Mouse (Mus musculus) forebrain, embryonic 16.5 days (tissue): ENCODE measurements around the gene Gnaq. TPM values are rescaled to one million over a fixed set of nuclear protein-coding genes. Genes with fewer than 3 reads are reported as not detected.
"Not testable (repeated sequence)": the region's sequence is repeated elsewhere in the genome, so short reads cannot be mapped to it uniquely, and the experiment has no call there.

Experiments
- ATAC-seq: fragments of 200-750 bp; cut with Nextera tagmentation; 2 replicates; pipeline ENCODE4 v1.8.0; 2017; ENCODE audit warnings: mild to moderate bottlenecking, moderate library complexity
- H3K27ac ChIP-seq: fragments of 300-500 bp; sonication (generic); 2 replicates; pipeline ENCODE4 v1.5.1; 2014; ENCODE audit warnings: low read length, control low read depth
- H3K27me3 ChIP-seq: fragments of 300-500 bp; sonication (generic); replicated peaks from 2 replicates; pipeline ENCODE4 v1.6.1; 2014; ENCODE audit warnings: low read length; ENCODE audit not compliant: control insufficient read depth, insufficient read depth
- H3K36me3 ChIP-seq: fragments of 300-500 bp; sonication (generic); 2 replicates; pipeline ENCODE4 v1.6.1; 2014; ENCODE audit not compliant: control insufficient read depth, insufficient read depth
- H3K4me1 ChIP-seq: fragments of 300-500 bp; sonication (generic); replicated peaks from 2 replicates; pipeline ENCODE4 v1.6.1; 2014; ENCODE audit warnings: low read length; ENCODE audit not compliant: control insufficient read depth, insufficient read depth
- H3K4me2 ChIP-seq: fragments of 300-500 bp; sonication (generic); 2 replicates; pipeline ENCODE4 v1.6.1; 2014; ENCODE audit warnings: mild to moderate bottlenecking, low read length, control low read depth
- H3K4me3 ChIP-seq: fragments of 300-500 bp; sonication (generic); replicated peaks from 2 replicates; pipeline ENCODE4 v1.5.1; 2014; ENCODE audit warnings: mild to moderate bottlenecking, low read length, control low read depth
- H3K9ac ChIP-seq: fragments of 300-500 bp; sonication (generic); replicated peaks from 2 replicates; pipeline ENCODE4 v1.6.1; 2014; ENCODE audit warnings: low read depth, low read length, control low read depth
- H3K9me3 ChIP-seq: fragments of 300-500 bp; sonication (generic); 2 replicates; pipeline ENCODE4 v1.6.1; 2016; ENCODE audit warnings: low read length; ENCODE audit not compliant: control insufficient read depth
- WGBS: fragments of 180-500 bp; shearing (Covaris S2); extraction: QIAGEN DNeasy Blood & Tissue Kit; methylation state at CpG from one replicate; pipeline ENCODE4 v1.1.7; 2014; 5-methylcytosine and 5-hydroxymethylcytosine counted together
- polyA plus RNA-seq: library from polyadenylated mRNA; unstranded; fragments of >200 nt; fragmentation: Nextera tagmentation; extraction: Ambion mirVana; gene quantifications from 2 replicates; pipeline ENCODE4 v1.2.1, GENCODE M21; 2015

Gene Gnaq
- 105 and 122 TPM in 2 replicates for polyA plus RNA-seq

GRCm38 (mm10) chr19:16132791-16132864, at the start of gene Gnaq:
Gene Gnaq (plus strand): TSS chr19:16132831.
- Histone ChIP-seq H3K9me3 (no peaks in the 10 kb centered on the region), H3K27ac (peak within 1 kb of the TSS; percentile 96), H3K36me3 (no peaks in the 10 kb centered on the region), H3K4me1 (peaks cover 21% of the 10 kb centered on the region), H3K27me3 (no peaks in the 10 kb centered on the region), H3K4me2 (peak within 1 kb of the TSS; percentile 76), H3K9ac (peak within 1 kb of the TSS; percentile 98), H3K4me3 (peak within 1 kb of the TSS; percentile 81)
- WGBS = no CpG with 5 or more reads among the region's 14 CpGs
- no peak for ATAC-seq

DNA sequence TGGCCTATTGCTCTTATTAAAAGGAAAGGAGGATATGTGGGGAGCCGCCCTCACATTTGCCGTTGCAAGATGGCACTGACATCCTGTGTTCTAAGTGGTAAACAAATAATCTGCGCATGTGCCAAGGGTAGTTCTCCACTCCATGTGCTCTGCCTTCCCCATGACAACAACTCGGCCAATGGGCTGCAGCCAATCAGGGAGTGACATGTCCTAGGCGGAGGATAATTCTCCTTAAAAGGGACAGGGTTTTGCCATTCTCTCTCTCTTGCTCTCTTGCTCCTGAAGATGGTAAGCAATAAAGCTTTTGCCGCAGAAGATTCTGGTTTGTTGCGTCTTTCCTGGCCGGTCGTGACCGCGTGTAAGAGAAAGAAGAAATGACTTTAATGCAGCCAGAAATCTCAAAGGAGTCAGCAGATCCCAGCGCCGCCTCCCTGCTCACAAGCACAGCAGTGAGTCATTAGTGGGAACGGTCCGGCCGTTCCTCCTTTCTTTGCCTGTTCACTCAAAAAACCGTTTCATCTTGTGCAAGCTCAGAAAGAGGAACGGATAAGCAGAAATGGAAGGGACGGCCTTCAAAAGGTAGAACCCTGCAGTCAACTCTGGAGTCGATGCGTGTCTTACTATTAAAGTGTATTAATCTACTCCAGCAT, 48.5 kb upstream of the Gnaq start:
- not testable (repeated sequence) for H3K36me3 ChIP-seq, H3K4me2 ChIP-seq, ATAC-seq, H3K9me3 ChIP-seq, H3K27ac ChIP-seq, H3K4me3 ChIP-seq, H3K4me1 ChIP-seq, H3K27me3 ChIP-seq, H3K9ac ChIP-seq
- 89% methylated on average over 20 of the region's 21 CpGs for WGBS

DNA sequence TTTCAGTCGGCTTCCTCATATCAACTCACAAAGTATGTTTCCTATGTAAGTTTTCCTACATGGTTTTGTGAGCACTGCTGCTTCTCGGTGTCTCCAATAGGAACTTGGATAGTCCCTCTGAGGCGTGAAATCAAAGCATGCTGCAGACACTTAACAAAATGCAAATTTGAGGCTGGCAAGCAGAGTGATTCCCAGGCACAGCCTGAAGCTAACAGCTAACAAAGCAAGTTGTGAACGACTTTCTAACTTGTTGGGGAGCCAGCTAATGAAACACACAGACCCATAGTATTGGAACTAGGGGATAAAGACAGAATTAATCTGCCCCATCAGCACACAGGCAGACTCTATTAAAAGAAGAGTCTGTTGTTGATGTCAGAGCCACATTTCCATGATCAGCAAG, 47.4 kb upstream of the Gnaq start:
- H3K36me3 ChIP-seq = no peaks in the 10 kb centered on the region
- H3K4me3 ChIP-seq = no peak overlapping the region
- no peak overlapping the region for H3K27ac ChIP-seq
- no peaks in the 10 kb centered on the region for H3K27me3 ChIP-seq
- no peak overlapping the region for H3K4me2 ChIP-seq
- no peaks in the 10 kb centered on the region for H3K9me3 ChIP-seq
- H3K9ac ChIP-seq = no peak overlapping the region
- no peaks in the 10 kb centered on the region for H3K4me1 ChIP-seq
- 51% methylated on average over 4 of the region's 4 CpGs for WGBS
- peak; percentile 47; the same call in 1 of the 2 replicates for ATAC-seq

GRCm38 (mm10) chr19:16086154-16086553, 46.5 kb upstream of the Gnaq start:
- no peaks in the 10 kb centered on the region for H3K4me1 ChIP-seq
- no peaks in the 10 kb centered on the region for H3K9me3 ChIP-seq
- no peaks in the 10 kb centered on the region for H3K36me3 ChIP-seq
- no peak overlapping the region for H3K4me2 ChIP-seq
- H3K27me3 ChIP-seq = no peaks in the 10 kb centered on the region
- H3K9ac ChIP-seq = no peak overlapping the region
- no peak overlapping the region for H3K4me3 ChIP-seq
- no peak for ATAC-seq
- no peak overlapping the region for H3K27ac ChIP-seq

DNA sequence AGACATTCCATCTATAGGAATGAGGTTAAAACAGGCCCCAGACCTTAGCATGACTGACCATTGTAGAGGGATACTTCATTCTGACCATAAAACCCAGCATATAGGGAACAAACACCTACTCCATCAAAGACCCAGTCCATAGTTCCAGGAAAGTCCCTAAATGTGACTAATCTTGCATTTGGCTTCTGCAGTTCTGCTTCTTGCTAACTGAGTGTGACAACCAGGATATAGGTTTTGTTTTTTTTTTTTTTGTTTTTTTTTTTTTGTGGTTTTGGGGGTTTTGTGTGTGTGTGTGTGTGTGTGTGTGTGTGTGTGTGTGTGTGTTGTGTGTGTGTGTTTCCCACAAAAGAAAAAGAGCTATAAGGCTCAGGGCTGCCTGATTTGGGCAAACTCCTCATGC, 46.0 kb upstream of the Gnaq start:
- no peaks in the 10 kb centered on the region for H3K36me3 ChIP-seq
- H3K4me2 ChIP-seq = no peak overlapping the region
- H3K27me3 ChIP-seq = no peaks in the 10 kb centered on the region
- no peak overlapping the region for H3K4me3 ChIP-seq
- no peaks in the 10 kb centered on the region for H3K4me1 ChIP-seq
- H3K9me3 ChIP-seq = no peaks in the 10 kb centered on the region
- no peak overlapping the region for H3K9ac ChIP-seq
- no peak overlapping the region for H3K27ac ChIP-seq
- no peak for ATAC-seq

- no peaks in the 10 kb centered on the region for H3K36me3 ChIP-seq
Observed at GRCm38 (mm10) chr19:16087391-16087790, 45.2 kb upstream of the Gnaq start.

GRCm38 (mm10) chr19:16093616-16094015, 39.0 kb upstream of the Gnaq start:
- H3K4me3 ChIP-seq = no peak overlapping the region
- no peaks in the 10 kb centered on the region for H3K36me3 ChIP-seq
- no peak overlapping the region for H3K27ac ChIP-seq
- WGBS = 91% methylated on average over 4 of the region's 4 CpGs
- H3K9me3 ChIP-seq = peaks cover 3% of the 10 kb centered on the region; the same call in 1 of the 2 replicates
- no peak overlapping the region for H3K9ac ChIP-seq
- no peak for ATAC-seq
- H3K27me3 ChIP-seq = no peaks in the 10 kb centered on the region
- H3K4me2 ChIP-seq = no peak overlapping the region
- H3K4me1 ChIP-seq = no peaks in the 10 kb centered on the region

More at GRCm38 (mm10) chr19:16087391-16087790, 45.2 kb upstream of the Gnaq start:
- ATAC-seq = no peak
- Histone ChIP-seq H3K4me1 (no peaks in the 10 kb centered on the region), H3K27ac (no peak overlapping the region), H3K27me3 (no peaks in the 10 kb centered on the region), H3K9me3 (no peaks in the 10 kb centered on the region), H3K4me2 (no peak overlapping the region), H3K9ac (no peak overlapping the region), H3K4me3 (no peak overlapping the region)

- Histone ChIP-seq H3K9ac (no peak overlapping the region), H3K4me2 (no peak overlapping the region), H3K27ac (no peak overlapping the region), H3K4me3 (no peak overlapping the region), H3K36me3 (no peaks in the 10 kb centered on the region), H3K9me3 (no peaks in the 10 kb centered on the region), H3K4me1 (0 out of 2 replicates have a peak, but pooled peaks cover 2% of the 10 kb centered on the region), H3K27me3 (no peaks in the 10 kb centered on the region)
- no peak for ATAC-seq
- WGBS = 84% methylated on average over 3 of the region's 3 CpGs
Observed at GRCm38 (mm10) chr19:16109901-16110300, 22.7 kb upstream of the Gnaq start.

- H3K9ac ChIP-seq = no peak overlapping the region
- H3K27me3 ChIP-seq = no peaks in the 10 kb centered on the region
- no peaks in the 10 kb centered on the region for H3K36me3 ChIP-seq
- H3K27ac ChIP-seq = no peak overlapping the region
- H3K4me3 ChIP-seq = no peak overlapping the region
- WGBS = 80% methylated on average over 3 of the region's 3 CpGs
- no peak for ATAC-seq
- no peaks in the 10 kb centered on the region for H3K9me3 ChIP-seq
- no peak overlapping the region for H3K4me2 ChIP-seq
- H3K4me1 ChIP-seq = 0 out of 2 replicates have a peak, but pooled peaks cover 2% of the 10 kb centered on the region
Observed at GRCm38 (mm10) chr19:16110670-16111069, 22.0 kb upstream of the Gnaq start.

DNA sequence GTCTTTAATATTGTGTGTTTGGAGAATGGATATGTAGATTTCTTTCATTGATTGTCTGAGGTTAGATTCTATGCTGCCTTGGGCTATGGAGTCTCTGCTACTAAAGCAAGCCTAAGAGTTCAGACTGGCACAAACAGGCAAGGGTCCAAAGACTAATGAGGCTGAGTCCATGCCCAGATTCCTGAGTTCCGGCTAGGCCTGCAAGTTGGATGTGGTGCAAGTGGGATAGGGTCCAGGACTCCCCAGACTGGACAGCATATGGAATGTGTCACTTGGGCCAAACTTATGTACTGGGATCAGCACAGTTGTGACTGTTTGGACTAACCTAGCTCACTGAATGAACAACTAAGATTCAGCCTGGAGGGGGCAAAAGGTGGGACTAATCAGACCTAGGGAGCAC, 19.3 kb upstream of the Gnaq start:
- H3K9me3 ChIP-seq = no peaks in the 10 kb centered on the region
- 0 out of 2 replicates have a peak, but pooled peaks cover 2% of the 10 kb centered on the region for H3K4me1 ChIP-seq
- H3K4me2 ChIP-seq = no peak overlapping the region
- no peak overlapping the region for H3K9ac ChIP-seq
- H3K4me3 ChIP-seq = no peak overlapping the region
- H3K27me3 ChIP-seq = no peaks in the 10 kb centered on the region
- no peaks in the 10 kb centered on the region for H3K36me3 ChIP-seq
- ATAC-seq = peak; percentile 96
- WGBS = 42% methylated on average over 1 of the region's 1 CpGs
- H3K27ac ChIP-seq = no peak overlapping the region
